Mouse (Mus musculus) liver, embryonic 12.5 days (tissue): ENCODE results near the gene Zfp773. TPM values are rescaled to one million over a fixed set of nuclear protein-coding genes. Genes with fewer than 3 reads are reported as not detected.
A peak's percentile ranks its signal among the peaks of the same experiment; 100 is the strongest.
"Not testable (repeated sequence)": the region's sequence is repeated elsewhere in the genome, so short reads cannot be mapped to it uniquely, and the experiment has no call there.

Source experiments
- ATAC-seq: fragments of 200-750 bp; cut with Nextera tagmentation; 2 replicates; pipeline ENCODE4 v1.8.0; 2017; ENCODE audit warnings: moderate number of reproducible peaks, mild to moderate bottlenecking, moderate library complexity
- H3K27ac ChIP-seq: fragments of 300-500 bp; sonication (generic); 2 replicates; pipeline ENCODE4 v1.5.1; 2016; ENCODE audit warnings: mild to moderate bottlenecking
- H3K27me3 ChIP-seq: fragments of 300-500 bp; sonication (generic); replicated peaks from 2 replicates; pipeline ENCODE4 v1.6.1; 2016; ENCODE audit warnings: mild to moderate bottlenecking, moderate library complexity
- H3K36me3 ChIP-seq: fragments of 300-500 bp; sonication (generic); 2 replicates; pipeline ENCODE4 v1.6.1; 2016; ENCODE audit warnings: mild to moderate bottlenecking, moderate library complexity
- H3K4me1 ChIP-seq: fragments of 300-500 bp; sonication (generic); 2 replicates; pipeline ENCODE4 v1.6.1; 2016
- H3K4me2 ChIP-seq: fragments of 300-500 bp; sonication (generic); 2 replicates; pipeline ENCODE4 v1.6.1; 2016; ENCODE audit warnings: mild to moderate bottlenecking, moderate library complexity
- H3K4me3 ChIP-seq: fragments of 300-500 bp; sonication (generic); 2 replicates; pipeline ENCODE4 v1.5.1; 2016; ENCODE audit warnings: mild to moderate bottlenecking, moderate library complexity
- H3K9ac ChIP-seq: fragments of 300-500 bp; sonication (generic); 2 replicates; pipeline ENCODE4 v1.6.1; 2016; ENCODE audit warnings: mild to moderate bottlenecking, moderate library complexity
- H3K9me3 ChIP-seq: fragments of 300-500 bp; sonication (generic); replicated peaks from 2 replicates; pipeline ENCODE4 v1.6.1; 2016; ENCODE audit warnings: mild to moderate bottlenecking, moderate library complexity
- WGBS: fragments of 180-500 bp; shearing (Covaris S2); methylation state at CpG from one replicate; pipeline ENCODE4 v1.1.7; 2016; ENCODE audit not compliant: insufficient replicate concordance; 5-methylcytosine and 5-hydroxymethylcytosine counted together
- polyA plus RNA-seq: library from polyadenylated mRNA; unstranded; fragments of >200 nt; fragmentation: Nextera tagmentation; extraction: Ambion mirVana; gene quantifications from 2 replicates; pipeline ENCODE4 v1.2.1, GENCODE M21; 2016

Zfp773 gene
- 0.42 and 0.44 TPM in 2 replicates for polyA plus RNA-seq

DNA sequence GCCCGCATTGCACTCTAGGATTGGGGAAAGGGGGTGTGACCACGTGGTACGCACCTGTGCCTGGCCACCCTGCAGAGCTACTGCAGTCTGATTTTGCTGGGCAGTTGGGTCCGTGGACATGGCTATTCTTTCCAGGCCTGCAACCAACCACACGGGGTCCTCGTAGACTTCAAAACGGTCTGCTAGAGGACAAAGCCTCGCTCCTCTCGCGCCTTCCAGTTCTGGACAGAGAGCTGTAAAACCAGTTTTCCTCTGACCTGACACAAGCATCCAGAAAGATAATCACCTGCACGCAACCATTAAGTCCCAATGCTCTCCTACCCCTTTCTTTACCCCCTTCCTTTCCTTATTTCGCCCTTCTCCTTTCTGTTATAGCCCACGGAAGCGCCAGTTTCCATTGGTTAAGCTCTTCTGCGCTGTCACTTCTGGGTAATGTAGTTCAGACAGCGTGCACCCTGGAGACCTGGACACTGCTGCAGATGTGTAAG, at the start of gene Zfp773:
TSS of gene Zfp773 (minus strand) at position 377 of the 488 bp plus-strand sequence.
- Histone ChIP-seq H3K9me3 (no peaks in the 10 kb centered on the region), H3K9ac (peak within 1 kb of the TSS; percentile 39; the same call in 1 of the 2 replicates), H3K27me3 (no peaks in the 10 kb centered on the region), H3K4me1 (no peaks in the 10 kb centered on the region), H3K4me3 (peak within 1 kb of the TSS; percentile 51), H3K36me3 (no peaks in the 10 kb centered on the region), H3K4me2 (peak within 1 kb of the TSS; percentile 57), H3K27ac (no peak within 1 kb of the TSS)
- whole genome bisulfite sequencing, result 7% methylated on average over 16 of the region's 16 CpGs
- ATAC-seq, result peak; percentile 89

GRCm38 (mm10) chr7:7185897-7186296, 49.3 kb upstream of the Zfp773 start:
- Histone ChIP-seq H3K9ac (no peak overlapping the region), H3K27ac (no peak overlapping the region), H3K9me3 (no peaks in the 10 kb centered on the region), H3K4me1 (peaks cover 4% of the 10 kb centered on the region; the same call in 1 of the 2 replicates), H3K27me3 (no peaks in the 10 kb centered on the region), H3K4me3 (no peak overlapping the region), H3K36me3 (peaks cover 13% of the 10 kb centered on the region; the same call in 1 of the 2 replicates), H3K4me2 (no peak overlapping the region)
- WGBS, result 85% methylated on average over 1 of the region's 1 CpGs
- ATAC-seq, result no peak

- peaks cover 8% of the 10 kb centered on the region for H3K4me1 ChIP-seq
- H3K27me3 ChIP-seq, result no peaks in the 10 kb centered on the region; the same call in 1 of the 2 replicates
- ATAC-seq, result peak; percentile 86
- peak within 1 kb of the TSS; percentile 68 for H3K4me3 ChIP-seq
- 0 out of 2 replicates have a peak, but pooled peaks cover 5% of the 10 kb centered on the region for H3K36me3 ChIP-seq
- peak within 1 kb of the TSS; percentile 64 for H3K9ac ChIP-seq
- H3K4me2 ChIP-seq, result peak within 1 kb of the TSS; percentile 73
- H3K9me3 ChIP-seq, result no peaks in the 10 kb centered on the region
- 3% methylated on average over 26 of the region's 26 CpGs for WGBS
- no peak within 1 kb of the TSS for H3K27ac ChIP-seq
Observed at GRCm38 (mm10) chr7:7171227-7172147, 34.9 kb upstream of the Zfp773 start, which contains the start of gene Zfp418. TSS of gene Zfp418 (plus strand) at chr7:7171330.

DNA sequence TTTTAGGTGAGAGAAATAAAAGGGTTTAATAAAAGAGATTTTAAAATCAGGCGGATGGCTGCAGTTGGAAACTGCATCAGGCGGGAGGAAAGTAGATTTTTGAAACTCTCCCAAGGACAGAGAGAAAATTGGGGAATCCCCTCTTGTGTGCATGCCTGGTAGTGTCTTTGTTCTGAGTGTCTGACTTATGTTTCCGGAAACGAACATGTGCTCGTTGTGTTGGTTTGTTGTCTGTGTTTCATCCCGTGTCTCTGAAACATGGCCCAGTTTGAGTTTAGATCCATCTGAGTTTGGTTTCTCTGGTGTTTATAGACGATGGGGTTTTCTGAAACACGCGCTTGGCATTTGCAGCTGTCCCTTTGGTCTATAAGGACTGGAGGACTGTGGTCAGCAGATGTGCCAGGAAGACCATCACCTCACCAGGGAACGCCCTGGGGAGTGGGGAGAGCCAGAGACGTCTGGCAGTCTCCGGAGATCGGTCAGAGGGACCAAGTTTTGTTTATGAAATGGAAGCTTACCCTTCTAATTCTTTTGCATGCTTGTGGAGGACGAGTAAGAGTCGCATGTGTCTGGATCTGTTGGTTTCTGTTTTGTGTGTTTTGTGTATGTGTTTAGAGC, 9.5 kb upstream of the Zfp773 start:
- Histone ChIP-seq H3K27ac (no peak overlapping the region), H3K9ac (no peak overlapping the region), H3K4me1 (no peaks in the 10 kb centered on the region), H3K9me3 (no peaks in the 10 kb centered on the region), H3K4me3 (no peak overlapping the region), H3K36me3 (no peaks in the 10 kb centered on the region), H3K27me3 (no peaks in the 10 kb centered on the region), H3K4me2 (no peak overlapping the region)
- no peak for ATAC-seq
- 78% methylated on average over 15 of the region's 15 CpGs for WGBS

GRCm38 (mm10) chr7:7144215-7144614, 7.7 kb upstream of the Zfp773 start:
- Histone ChIP-seq H3K36me3 (no peaks in the 10 kb centered on the region), H3K9ac (no peak overlapping the region), H3K27me3 (no peaks in the 10 kb centered on the region), H3K4me3 (no peak overlapping the region), H3K27ac (no peak overlapping the region), H3K9me3 (no peaks in the 10 kb centered on the region), H3K4me2 (no peak overlapping the region), H3K4me1 (no peaks in the 10 kb centered on the region)
- ATAC-seq, result no peak
- 71% methylated on average over 1 of the region's 1 CpGs for WGBS

DNA sequence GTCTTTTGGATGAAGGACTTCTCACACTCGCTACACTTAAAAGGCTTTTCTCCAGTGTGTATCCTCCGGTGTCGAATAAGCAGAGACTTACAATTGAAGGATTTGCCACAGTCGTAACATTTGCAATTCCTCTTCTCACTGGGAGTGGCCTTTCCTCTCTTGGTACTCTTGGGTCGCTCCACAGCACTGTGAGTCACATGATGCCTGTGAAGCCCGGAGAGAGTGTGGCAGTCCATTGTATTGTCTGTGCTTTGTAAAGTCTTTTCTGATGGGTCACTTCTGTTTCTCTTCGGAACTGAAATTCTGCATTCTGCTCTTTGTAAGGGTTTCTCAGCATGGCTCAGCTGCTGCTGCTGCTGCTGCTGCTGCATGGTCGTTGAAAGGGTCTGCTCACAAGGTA, 3.8 kb downstream of the Zfp773 start:
- no peak overlapping the region for H3K9ac ChIP-seq
- H3K36me3 ChIP-seq, result no peaks in the 10 kb centered on the region
- H3K4me1 ChIP-seq, result no peaks in the 10 kb centered on the region
- H3K4me3 ChIP-seq, result no peak overlapping the region
- no peak overlapping the region for H3K27ac ChIP-seq
- no peak overlapping the region for H3K4me2 ChIP-seq
- no peaks in the 10 kb centered on the region for H3K27me3 ChIP-seq
- whole genome bisulfite sequencing, result 69% methylated on average over 8 of the region's 8 CpGs
- no peak for ATAC-seq
- no peaks in the 10 kb centered on the region for H3K9me3 ChIP-seq

DNA sequence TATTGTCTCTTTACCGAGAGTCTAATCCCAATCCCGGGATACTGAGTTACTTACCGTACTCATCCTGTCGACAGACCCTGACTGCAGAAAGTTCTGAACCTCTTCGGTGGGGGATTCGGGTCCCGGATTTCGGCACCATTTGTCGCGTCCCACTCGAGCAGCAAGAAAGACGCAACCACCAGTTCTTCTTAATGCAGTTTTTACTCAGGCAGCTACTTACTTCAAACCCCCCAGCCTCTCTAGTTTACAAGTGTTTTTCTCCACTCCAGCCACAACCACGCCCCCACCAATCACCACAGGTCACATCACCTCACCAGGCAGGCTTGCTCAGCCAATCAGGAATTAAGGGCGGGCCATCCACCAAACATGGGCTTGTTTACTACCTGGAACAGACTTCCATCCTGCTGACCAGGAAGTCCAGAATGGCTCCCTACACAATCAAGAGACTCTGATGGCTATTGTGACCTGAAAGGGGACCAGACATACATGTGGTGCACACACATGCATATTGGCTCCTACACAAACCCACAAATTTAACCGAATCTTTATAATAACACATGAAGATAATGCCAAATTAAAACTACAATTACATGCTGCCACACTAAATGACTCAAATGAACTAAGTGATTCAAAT, 5.9 kb downstream of the Zfp773 start:
- ATAC-seq, result not testable (repeated sequence)
- 79% methylated on average over 15 of the region's 15 CpGs for WGBS

DNA sequence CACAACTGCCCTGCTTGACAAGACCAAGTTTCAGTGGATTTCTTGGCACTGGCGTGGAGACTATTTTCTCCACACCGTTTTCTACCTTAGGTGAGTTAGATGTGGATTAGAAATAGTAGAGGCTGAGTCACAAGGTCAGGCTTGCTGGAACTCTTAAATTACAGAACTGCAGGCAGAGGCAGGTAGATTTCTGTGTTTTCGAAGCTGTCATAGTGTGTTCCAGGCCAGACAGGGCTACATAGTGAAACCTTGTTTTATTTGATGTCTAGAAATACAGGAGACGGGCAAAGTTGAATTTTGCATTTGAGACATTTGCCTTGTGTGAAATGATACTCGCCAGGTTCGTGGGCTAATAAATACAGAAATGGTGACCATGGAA, 15.0 kb downstream of the Zfp773 start:
- peaks cover 31% of the 10 kb centered on the region for H3K36me3 ChIP-seq
- 38% methylated on average over 6 of the region's 6 CpGs for WGBS
- peak overlapping the region; percentile 63; the same call in 1 of the 2 replicates for H3K9ac ChIP-seq
- ATAC-seq, result no peak
- no peaks in the 10 kb centered on the region for H3K9me3 ChIP-seq
- peak overlapping the region; percentile 72 for H3K4me2 ChIP-seq
- H3K27ac ChIP-seq, result no peak overlapping the region
- H3K27me3 ChIP-seq, result no peaks in the 10 kb centered on the region
- H3K4me1 ChIP-seq, result peaks cover 14% of the 10 kb centered on the region
- peak overlapping the region; percentile 67 for H3K4me3 ChIP-seq

More for the DNA sequence above, 5.9 kb downstream of the Zfp773 start:
- not testable (repeated sequence) for H3K4me1 ChIP-seq, H3K27ac ChIP-seq, H3K9ac ChIP-seq, H3K4me2 ChIP-seq, H3K4me3 ChIP-seq, H3K36me3 ChIP-seq, H3K9me3 ChIP-seq, H3K27me3 ChIP-seq

DNA sequence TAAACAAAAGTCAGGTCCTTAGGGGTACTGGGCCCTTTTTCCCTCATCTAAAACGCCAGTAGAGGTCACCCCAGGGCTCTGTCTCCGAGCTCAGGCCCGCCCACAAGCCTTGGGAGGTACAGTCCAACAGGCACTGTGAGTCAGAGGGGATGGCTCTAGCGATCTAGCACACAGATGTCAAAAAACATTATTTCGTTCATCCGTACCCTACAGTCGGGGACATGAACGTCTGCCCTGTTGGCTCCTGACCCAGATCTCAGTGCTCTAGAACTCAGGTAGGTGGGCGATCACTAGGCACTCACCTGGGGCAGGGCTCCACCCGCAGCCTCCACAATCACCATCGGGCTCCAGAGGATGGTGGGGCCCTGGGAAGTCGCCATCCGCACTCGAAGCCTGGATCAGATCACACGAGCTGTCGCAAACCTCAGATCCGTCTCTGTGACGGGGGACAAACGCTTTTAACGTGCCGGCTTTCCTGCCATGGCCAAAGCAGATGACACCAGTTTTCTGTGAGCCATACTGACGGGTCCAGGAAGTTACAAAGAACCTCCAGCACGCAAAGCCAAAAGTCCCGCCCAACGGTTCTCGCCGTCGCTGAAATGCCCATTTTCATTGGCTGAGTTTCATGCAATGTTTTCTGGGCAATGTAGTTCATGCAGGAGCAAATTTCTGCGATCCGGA, 15.5 kb downstream of the Zfp773 start, which contains the start of gene Zfp954:
TSS of gene Zfp954 (minus strand) at position 568 of the 681 bp plus-strand sequence.
- H3K4me1 ChIP-seq, result peaks cover 14% of the 10 kb centered on the region
- H3K4me3 ChIP-seq, result peak within 1 kb of the TSS; percentile 67
- peak within 1 kb of the TSS; percentile 32; the same call in 1 of the 2 replicates for H3K27ac ChIP-seq
- H3K4me2 ChIP-seq, result peak within 1 kb of the TSS; percentile 72
- WGBS, result 1% methylated on average over 30 of the region's 30 CpGs
- H3K27me3 ChIP-seq, result no peaks in the 10 kb centered on the region
- H3K9me3 ChIP-seq, result no peaks in the 10 kb centered on the region
- H3K36me3 ChIP-seq, result peaks cover 36% of the 10 kb centered on the region
- ATAC-seq, result peak; percentile 92
- H3K9ac ChIP-seq, result peak within 1 kb of the TSS; percentile 63

- Histone ChIP-seq H3K27ac (no peak overlapping the region), H3K9ac (no peak overlapping the region), H3K4me2 (no peak overlapping the region), H3K27me3 (no peaks in the 10 kb centered on the region), H3K4me3 (no peak overlapping the region), H3K9me3 (no peaks in the 10 kb centered on the region), H3K36me3 (peaks cover 57% of the 10 kb centered on the region), H3K4me1 (peaks cover 14% of the 10 kb centered on the region)
- WGBS, result 89% methylated on average over 2 of the region's 2 CpGs
- no peak for ATAC-seq
Observed at GRCm38 (mm10) chr7:7118441-7118840, 18.1 kb downstream of the Zfp773 start.

- Histone ChIP-seq H3K4me2 (no peak overlapping the region), H3K4me3 (no peak overlapping the region), H3K27ac (no peak overlapping the region), H3K36me3 (no peaks in the 10 kb centered on the region), H3K9me3 (peaks cover 9% of the 10 kb centered on the region; the same call in 1 of the 2 replicates), H3K9ac (no peak overlapping the region), H3K27me3 (no peaks in the 10 kb centered on the region), H3K4me1 (no peaks in the 10 kb centered on the region)
- WGBS, result 76% methylated on average over 7 of the region's 7 CpGs
- ATAC-seq, result no peak
Observed at GRCm38 (mm10) chr7:7108501-7108900, 28.1 kb downstream of the Zfp773 start.
